ENCODE assay signal across 8 mouse cellular contexts in the genomic region with DNA sequence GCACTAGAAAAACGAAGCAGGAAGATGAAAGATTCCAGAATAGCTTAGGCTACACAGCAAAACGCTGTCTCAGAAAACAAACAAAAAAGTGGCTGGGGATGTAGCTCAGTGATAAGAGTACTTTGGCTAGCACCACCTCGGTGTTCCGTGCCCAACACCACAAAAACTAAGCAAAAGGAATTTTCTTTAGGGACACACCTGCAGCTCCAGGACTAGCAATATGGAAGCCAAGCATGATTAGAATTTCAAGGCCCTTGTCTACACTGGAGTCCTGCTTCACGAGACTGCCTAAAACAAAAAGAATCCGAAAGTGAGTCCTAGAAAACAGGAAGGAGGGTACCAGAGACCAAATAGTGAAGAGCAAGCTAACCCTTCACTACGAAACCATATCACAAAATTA. TPM values are rescaled to one million over a fixed set of nuclear protein-coding genes. Genes with fewer than 3 reads are reported as not detected.
DNase-seq lines count a peak whose midpoint lies in the region; ATAC-seq and TF ChIP-seq lines count a peak whose summit lies in the region.

No protein-coding gene starts in this region.

- no peak overlapping the region for H3K27ac ChIP-seq in CH12.LX (ENCODE audit: insufficient read depth, low read depth)
- H3K27ac ChIP-seq in forebrain, embryonic 14.5 days (ENCODE audit: low read depth, low read length) = peak overlapping the region; percentile 6; the same call in 1 of the 2 replicates
- peak overlapping the region; percentile 88 for H3K27ac ChIP-seq in liver, embryonic 12.5 days

- in situ Hi-C loops in CH12.LX (cut with MboI; ENCODE audit: low pct_ligation_motif_present, low pct_unique_long_range_greater_than_20kb, low sequenced_read_pairs) = no loop called here

- peak overlapping the region; percentile 63 to 76 (median 74) for H3K4me3 ChIP-seq in CH12.LX (replicated peaks in 1 of 3; ENCODE audit: low read depth in 2 of 3, low read length in 2 of 3, poor library complexity in 1 of 3)
- H3K4me3 ChIP-seq in forebrain, embryonic 14.5 days (ENCODE audit: low read depth, low read length) = peak overlapping the region; percentile 63
- H3K4me3 ChIP-seq in liver, embryonic 12.5 days = peak overlapping the region; percentile 86

- no peak for TF ChIP-seq RAD21 in CH12.LX (IDR thresholded peaks at IDR 0.05; ENCODE audit: low read depth, low read length)

- no peak for ATAC-seq in forebrain, embryonic 14.5 days
- no peak for ATAC-seq in liver, embryonic 12.5 days
- ATAC-seq in erythroid progenitor cell, adult 5-6 weeks (replicated peaks; ENCODE audit: low FRiP score, poor library complexity, severe bottlenecking) = no peak

- TF ChIP-seq EP300 in CH12.LX (IDR thresholded peaks at IDR 0.05; ENCODE audit: low read length) = no peak

- peak; percentile 93 for DNase-seq in heart, adult 11 months
- no peak for DNase-seq in heart, postnatal 4 days
- no peak for DNase-seq in CH12.LX (ENCODE audit: extremely low read depth)
- DNase-seq in forebrain, embryonic 14.5 days (ENCODE audit: low spot score) = no peak
- peak; percentile 64 for DNase-seq in splenic B cell, adult 2 months (ENCODE audit: low read depth, low spot score)
- DNase-seq in ovary, postnatal 14 days (ENCODE audit: low spot score) = no peak

- H3K9ac ChIP-seq in CH12.LX (ENCODE audit: insufficient read depth, low read depth) = peak overlapping the region; percentile 90
- peak overlapping the region; percentile 3; the same call in 1 of the 2 replicates for H3K9ac ChIP-seq in forebrain, embryonic 14.5 days (ENCODE audit: low read length)
- H3K9ac ChIP-seq in liver, embryonic 12.5 days = peak overlapping the region; percentile 92

- no peaks in the 10 kb centered on the region for H3K9me3 ChIP-seq in CH12.LX (replicated peaks; ENCODE audit: low read length)
- no peaks in the 10 kb centered on the region for H3K9me3 ChIP-seq in forebrain, embryonic 14.5 days (replicated peaks; ENCODE audit: control insufficient read depth, low read length)
- no peaks in the 10 kb centered on the region for H3K9me3 ChIP-seq in liver, embryonic 12.5 days (replicated peaks)

- dilution Hi-C loops in CH12.LX (cut with MboI; ENCODE audit: extremely low pct_ligation_motif_present, extremely low pct_unique_long_range_greater_than_20kb, low sequenced_read_pairs) = no loop called here

- H3K4me1 ChIP-seq in CH12.LX (ENCODE audit: control insufficient read depth in 1 of 2, insufficient read depth in 2 of 2) = peaks cover 0 to 9% of the 10 kb centered on the region in 2 experiments; a peak in 1 of 4 replicates
- H3K4me1 ChIP-seq in forebrain, embryonic 14.5 days (ENCODE audit: control insufficient read depth, insufficient read depth, low read length) = peaks cover 3% of the 10 kb centered on the region; the same call in 1 of the 2 replicates
- H3K4me1 ChIP-seq in liver, embryonic 12.5 days = peaks cover 44% of the 10 kb centered on the region

- peak overlapping the region; percentile 98 for H3K4me2 ChIP-seq in CH12.LX (ENCODE audit: insufficient read depth, low read depth, poor library complexity, severe bottlenecking)
- peak overlapping the region; percentile 90 for H3K4me2 ChIP-seq in forebrain, embryonic 14.5 days (ENCODE audit: low read length)
- peak overlapping the region; percentile 76 for H3K4me2 ChIP-seq in liver, embryonic 12.5 days

- no peaks in the 10 kb centered on the region for H3K27me3 ChIP-seq in CH12.LX (replicated peaks)
- no peaks in the 10 kb centered on the region for H3K27me3 ChIP-seq in forebrain, embryonic 14.5 days (replicated peaks; ENCODE audit: control insufficient read depth, insufficient read depth, low read length)
- no peaks in the 10 kb centered on the region for H3K27me3 ChIP-seq in liver, embryonic 12.5 days (replicated peaks)
- no peaks in the 10 kb centered on the region for H3K27me3 ChIP-seq in splenic B cell, adult 2 months (ENCODE audit: control insufficient read depth, insufficient read depth, low read length, poor library complexity, severe bottlenecking)

- H3K79me2 ChIP-seq in CH12.LX (replicated peaks; ENCODE audit: control insufficient read depth, extremely low read depth, insufficient read depth, poor library complexity, severe bottlenecking) = no peaks in the 10 kb centered on the region

- TF ChIP-seq CTCF in CH12.LX (conservative IDR thresholded peaks at IDR 0.05 in 1 of 2, IDR thresholded peaks at IDR 0.05 in 1 of 2; ENCODE audit: low read depth in 2 of 2, low read length in 2 of 2) = no peak

- 40% methylated on average over 7 of the region's 7 CpGs for WGBS in forebrain, embryonic 14.5 days
- 8% methylated on average over 7 of the region's 7 CpGs for WGBS in liver, embryonic 12.5 days (ENCODE audit: insufficient replicate concordance)

- no peak for TF ChIP-seq POLR2A in CH12.LX (IDR thresholded peaks at IDR 0.05; ENCODE audit: low read depth, low read length)

- peaks cover 0 to 12% of the 10 kb centered on the region in 2 experiments for H3K36me3 ChIP-seq in CH12.LX (replicated peaks in 1 of 2; ENCODE audit: control insufficient read depth in 1 of 2, insufficient read depth in 1 of 2, low read length in 1 of 2)
- H3K36me3 ChIP-seq in forebrain, embryonic 14.5 days (ENCODE audit: control insufficient read depth, insufficient read depth, low read length) = peaks cover 9% of the 10 kb centered on the region
- H3K36me3 ChIP-seq in liver, embryonic 12.5 days = peaks cover 24% of the 10 kb centered on the region
- peaks cover 3% of the 10 kb centered on the region; the same call in 1 of the 2 replicates for H3K36me3 ChIP-seq in splenic B cell, adult 2 months (ENCODE audit: control insufficient read depth, insufficient read depth, low read length, poor library complexity, severe bottlenecking)

TF ChIP-seq in CH12.LX, 34 proteins besides CTCF, POLR2A, EP300 and RAD21:
- TF ChIP-seq PAX5 (IDR thresholded peaks at IDR 0.05; ENCODE audit: low read length) = no peak
- TF ChIP-seq MEF2A (IDR thresholded peaks at IDR 0.05; ENCODE audit: borderline replicate concordance, low read depth, low read length) = no peak
- no peak for TF ChIP-seq POLR2AphosphoS2 (IDR thresholded peaks at IDR 0.05; ENCODE audit: low read depth, low read length)
- TF ChIP-seq SIN3A (IDR thresholded peaks at IDR 0.05; ENCODE audit: low read length) = no peak
- no peak for TF ChIP-seq KAT2A (IDR thresholded peaks at IDR 0.05; ENCODE audit: insufficient replicate concordance, low read length)
TF ChIP-seq in CH12.LX: peak in this region for 0.

RNA-seq across cellular contexts. Expression of gene Sertad3, which starts 1.0 kb away (rescaled TPM):
- 10 to 100 TPM in 1 of 2 experiments, 1 to 10 TPM in 1; 7.4 to 10.1 TPM for total RNA-seq in heart, postnatal 4 days (2021)
- total RNA-seq in CH12.LX (2012; rRNA removed) (2.6 and 2.8 TPM in 2 replicates), CH12.LX (2014; rRNA removed) (2.7 and 3.9 TPM in 2 replicates)
- polyA plus RNA-seq in CH12.LX (2012; ENCODE audit: insufficient read length, low read depth) = 1.8 and 2.7 TPM in 2 replicates
- polyA plus RNA-seq in forebrain, embryonic 14.5 days (2014; fragmentation: Nextera tagmentation; extraction: Ambion mirVana) = 12.5 and 14.2 TPM in 2 replicates
- 24.6 and 26.3 TPM in 2 replicates for polyA plus RNA-seq in liver, embryonic 12.5 days (2016; fragmentation: Nextera tagmentation; extraction: Ambion mirVana)
- total RNA-seq in erythroid progenitor cell, adult 5-6 weeks (2015; ENCODE audit: low replicate concordance) = 9.0 and 9.2 TPM in 2 replicates
- 14.8 and 19.6 TPM in 2 replicates for total RNA-seq in erythroid progenitor cell, adult 5-6 weeks (2017; ENCODE audit: low replicate concordance)

RNA-seq across cellular contexts. Expression of gene Sertad1, which starts 14.1 kb away (rescaled TPM):
- 10 to 100 TPM; 14.4 to 15.5 TPM for total RNA-seq in heart, postnatal 4 days (2021)
- total RNA-seq in CH12.LX (2012; rRNA removed) (8.0 and 8.3 TPM in 2 replicates), CH12.LX (2014; rRNA removed) (8.1 and 9.1 TPM in 2 replicates)
- polyA plus RNA-seq in CH12.LX (2012; ENCODE audit: insufficient read length, low read depth) = 5.0 and 7.4 TPM in 2 replicates
- polyA plus RNA-seq in forebrain, embryonic 14.5 days (2014; fragmentation: Nextera tagmentation; extraction: Ambion mirVana) = 8.6 and 9.7 TPM in 2 replicates
- 19.5 and 20.9 TPM in 2 replicates for polyA plus RNA-seq in liver, embryonic 12.5 days (2016; fragmentation: Nextera tagmentation; extraction: Ambion mirVana)
- 1.7 and 6.8 TPM in 2 replicates for total RNA-seq in erythroid progenitor cell, adult 5-6 weeks (2015; ENCODE audit: low replicate concordance)
- total RNA-seq in erythroid progenitor cell, adult 5-6 weeks (2017; ENCODE audit: low replicate concordance) = 5.5 and 7.0 TPM in 2 replicates

RNA-seq across cellular contexts. Expression of gene Blvrb, which starts 24.8 kb away (rescaled TPM):
- 10 to 100 TPM; 36.3 to 44.5 TPM for total RNA-seq in heart, postnatal 4 days (2021)
- 6.3 and 9.4 TPM in 2 replicates for total RNA-seq in CH12.LX (2012; rRNA removed)
- 2.8 and 4.3 TPM in 2 replicates for total RNA-seq in CH12.LX (2014; rRNA removed)
- polyA plus RNA-seq in CH12.LX (2012; ENCODE audit: insufficient read length, low read depth) = 5.0 and 7.6 TPM in 2 replicates
- polyA plus RNA-seq in forebrain, embryonic 14.5 days (2014; fragmentation: Nextera tagmentation; extraction: Ambion mirVana) = 22.4 and 23.7 TPM in 2 replicates
- 895 and 897 TPM in 2 replicates for polyA plus RNA-seq in liver, embryonic 12.5 days (2016; fragmentation: Nextera tagmentation; extraction: Ambion mirVana)
- 538 and 642 TPM in 2 replicates for total RNA-seq in erythroid progenitor cell, adult 5-6 weeks (2015; ENCODE audit: low replicate concordance)
- 484 and 602 TPM in 2 replicates for total RNA-seq in erythroid progenitor cell, adult 5-6 weeks (2017; ENCODE audit: low replicate concordance)

RNA-seq across cellular contexts. Expression of gene Sptbn4, which starts 25.1 kb away (rescaled TPM):
- under 1 TPM; 0.32 to 0.50 TPM for total RNA-seq in heart, postnatal 4 days (2021)
- total RNA-seq in CH12.LX (2012; rRNA removed) (0.29 and 0.38 TPM in 2 replicates), CH12.LX (2014; rRNA removed) (0.18 and 0.21 TPM in 2 replicates)
- polyA plus RNA-seq in CH12.LX (2012; ENCODE audit: insufficient read length, low read depth) = 0.20 and 0.24 TPM in 2 replicates
- polyA plus RNA-seq in forebrain, embryonic 14.5 days (2014; fragmentation: Nextera tagmentation; extraction: Ambion mirVana) = 1.6 and 1.7 TPM in 2 replicates
- polyA plus RNA-seq in liver, embryonic 12.5 days (2016; fragmentation: Nextera tagmentation; extraction: Ambion mirVana) = 0.11 and 0.12 TPM in 2 replicates
- total RNA-seq in erythroid progenitor cell, adult 5-6 weeks (2015; ENCODE audit: low replicate concordance) = not detected in 2 replicates
- 0.08 and 0.13 TPM in 2 replicates for total RNA-seq in erythroid progenitor cell, adult 5-6 weeks (2017; ENCODE audit: low replicate concordance)

RNA-seq across cellular contexts. Expression of gene Prx, which starts 26.5 kb away (rescaled TPM):
- 1 to 10 TPM; 4.1 to 5.9 TPM for total RNA-seq in heart, postnatal 4 days (2021)
- 0.21 TPM in 2 replicates for total RNA-seq in CH12.LX (2012; rRNA removed)
- 0.12 and 0.17 TPM in 2 replicates for total RNA-seq in CH12.LX (2014; rRNA removed)
- polyA plus RNA-seq in CH12.LX (2012; ENCODE audit: insufficient read length, low read depth) = 0.41 and 0.60 TPM in 2 replicates
- 0.55 and 0.73 TPM in 2 replicates for polyA plus RNA-seq in forebrain, embryonic 14.5 days (2014; fragmentation: Nextera tagmentation; extraction: Ambion mirVana)
- polyA plus RNA-seq in liver, embryonic 12.5 days (2016; fragmentation: Nextera tagmentation; extraction: Ambion mirVana) = 0.91 and 1.2 TPM in 2 replicates
- 0.36 and 0.42 TPM in 2 replicates for total RNA-seq in erythroid progenitor cell, adult 5-6 weeks (2015; ENCODE audit: low replicate concordance)
- 1.4 and 5.1 TPM in 2 replicates for total RNA-seq in erythroid progenitor cell, adult 5-6 weeks (2017; ENCODE audit: low replicate concordance)

Comparison
In these comparisons a context has a peak if more than half of its experiments do, and no peak if none do; other contexts are left out.
1. DNase-seq: peak in heart, adult 11 months (single experiment) and splenic B cell, adult 2 months (single experiment); none in heart, postnatal 4 days (single experiment), CH12.LX (single experiment), forebrain, embryonic 14.5 days (single experiment) and ovary, postnatal 14 days (single experiment).
2. H3K9ac ChIP-seq: peak in every context shown above with its lines; median percentile 92 in liver, embryonic 12.5 days; 90 in CH12.LX; 3 in forebrain, embryonic 14.5 days.
3. RNA of gene Blvrb, which starts 24.8 kb away (total RNA-seq): 484 to 642 TPM in erythroid progenitor cell, adult 5-6 weeks; 36.3 to 44.5 TPM in heart, postnatal 4 days and 2.8 to 9.4 TPM in CH12.LX; every median in the first group is over 10 times any median in the second.
4. Peak in every context shown above with its lines, with median percentiles within 50 percentile points of each other: H3K4me2 ChIP-seq and H3K4me3 ChIP-seq.